Mouse (Mus musculus): ENCODE results near the gene Hnrnpl. TPM values are rescaled to one million over a fixed set of nuclear protein-coding genes. Genes with fewer than 3 reads are reported as not detected.

The Hnrnpl gene
- total and polyA plus RNA-seq, 3 experiments = 296 to 645 (median 371) TPM

DNA sequence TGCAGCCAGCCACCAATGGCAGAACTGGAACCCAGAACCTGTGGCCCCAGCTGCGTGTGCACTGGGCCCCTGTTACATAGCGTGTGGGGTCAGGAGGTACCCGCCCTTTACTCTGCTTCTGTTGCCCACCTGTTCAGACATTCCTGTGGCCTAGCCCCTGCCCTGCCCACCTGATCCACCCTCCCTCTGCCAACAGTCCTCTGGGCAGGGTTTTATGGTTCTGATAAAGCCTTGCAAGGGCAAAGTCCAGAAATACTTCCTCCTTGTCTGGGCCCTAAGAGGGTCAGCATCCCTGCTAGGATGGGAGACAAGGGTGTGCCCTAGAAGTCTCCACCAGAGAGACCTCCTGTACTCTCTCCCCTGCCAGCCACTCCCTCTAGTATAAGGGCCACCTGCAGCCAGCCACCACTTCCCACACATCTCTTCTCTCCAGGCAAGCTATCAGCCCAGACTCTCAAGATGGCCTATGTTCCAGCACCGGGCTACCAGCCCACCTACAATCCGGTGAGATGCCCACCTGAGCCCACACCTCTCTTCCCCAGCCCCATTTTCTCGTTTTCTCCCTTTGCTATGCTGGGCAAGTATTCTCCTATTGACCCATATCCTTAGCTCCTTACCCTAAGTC, 25.5 kb downstream of the Hnrnpl start, which contains the start of gene Lgals4:
Gene Lgals4, plus strand, starts transcription at position 132 of the 625 bp plus-strand sequence.
- dilution Hi-C loops (cut with MboI; ENCODE audit: extremely low pct_ligation_motif_present, extremely low pct_unique_long_range_greater_than_20kb, low sequenced_read_pairs) (no loop called here), in situ Hi-C loops (cut with MboI; ENCODE audit: low pct_ligation_motif_present, low pct_unique_long_range_greater_than_20kb, low sequenced_read_pairs) (no loop called here)
- no peak within 1 kb of the TSS for H3K9ac ChIP-seq (ENCODE audit: insufficient read depth, low read depth)
- H3K36me3 ChIP-seq (replicated peaks in 1 of 2; ENCODE audit: control insufficient read depth in 1 of 2, insufficient read depth in 1 of 2, low read length in 1 of 2) = peaks cover 30 to 71% of the 10 kb centered on the region in 2 experiments
- no peak within 1 kb of the TSS for H3K4me3 ChIP-seq (replicated peaks in 1 of 3; ENCODE audit: low read depth in 2 of 3, low read length in 2 of 3, poor library complexity in 1 of 3)
- no peak for DNase-seq (ENCODE audit: extremely low read depth)
- TF ChIP-seq RAD21 (IDR thresholded peaks at IDR 0.05; ENCODE audit: low read depth, low read length) (no peak), BHLHE40 (IDR thresholded peaks at IDR 0.05; ENCODE audit: low read depth, low read length) (no peak), JUN (IDR thresholded peaks at IDR 0.05; ENCODE audit: insufficient read depth, low read depth, low read length) (no peak), SIN3A (IDR thresholded peaks at IDR 0.05; ENCODE audit: low read length) (no peak)
- no peak within 1 kb of the TSS for H3K27ac ChIP-seq (ENCODE audit: insufficient read depth, low read depth)
- H3K79me2 ChIP-seq (replicated peaks; ENCODE audit: control insufficient read depth, extremely low read depth, insufficient read depth, poor library complexity, severe bottlenecking) = no peaks in the 10 kb centered on the region
- peaks cover 3 to 15% of the 10 kb centered on the region in 2 experiments; a peak in 3 of 4 replicates for H3K4me1 ChIP-seq (ENCODE audit: control insufficient read depth in 1 of 2, insufficient read depth in 2 of 2)
- peaks cover 11% of the 10 kb centered on the region for H3K9me3 ChIP-seq (replicated peaks; ENCODE audit: low read length)
- H3K4me2 ChIP-seq (ENCODE audit: insufficient read depth, low read depth, poor library complexity, severe bottlenecking) = no peak within 1 kb of the TSS
- no peaks in the 10 kb centered on the region for H3K27me3 ChIP-seq (replicated peaks)

DNA sequence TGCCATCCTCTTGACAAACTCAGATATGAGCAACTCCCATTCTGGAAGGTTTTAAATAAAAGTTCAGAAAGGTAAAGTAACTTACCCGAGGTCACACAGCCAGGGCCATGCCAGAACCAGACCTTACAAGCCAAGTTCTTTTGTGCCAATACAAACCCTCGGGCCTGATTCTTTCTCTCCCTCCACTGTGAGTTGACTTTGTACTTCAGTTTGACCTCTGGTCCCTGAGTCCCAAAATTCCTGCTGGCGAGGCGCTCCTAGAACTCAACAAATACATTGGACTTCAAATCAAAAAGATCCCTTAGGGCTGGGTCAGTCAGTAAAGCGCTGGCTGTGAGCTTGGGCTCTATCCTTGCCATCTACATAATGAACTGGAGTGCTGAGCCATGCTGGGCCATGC, 28.6 kb downstream of the Hnrnpl start:
- Histone ChIP-seq H3K9me3 (replicated peaks; ENCODE audit: low read length) (no peaks in the 10 kb centered on the region), H3K36me3 (replicated peaks in 1 of 2; ENCODE audit: control insufficient read depth in 1 of 2, insufficient read depth in 1 of 2, low read length in 1 of 2) (peaks cover 7 to 69% of the 10 kb centered on the region in 2 experiments), H3K27me3 (replicated peaks) (no peaks in the 10 kb centered on the region), H3K4me3 (replicated peaks in 1 of 3; ENCODE audit: low read depth in 2 of 3, low read length in 2 of 3, poor library complexity in 1 of 3) (no peak overlapping the region), H3K9ac (ENCODE audit: insufficient read depth, low read depth) (no peak overlapping the region), H3K4me2 (ENCODE audit: insufficient read depth, low read depth, poor library complexity, severe bottlenecking) (no peak overlapping the region), H3K27ac (ENCODE audit: insufficient read depth, low read depth) (no peak overlapping the region), H3K79me2 (replicated peaks; ENCODE audit: control insufficient read depth, extremely low read depth, insufficient read depth, poor library complexity, severe bottlenecking) (no peaks in the 10 kb centered on the region), H3K4me1 (ENCODE audit: control insufficient read depth in 1 of 2, insufficient read depth in 2 of 2) (peaks cover 0 to 9% of the 10 kb centered on the region in 2 experiments; a peak in 2 of 4 replicates)
- DNase-seq (ENCODE audit: extremely low read depth) = no peak
- dilution Hi-C loops (cut with MboI; ENCODE audit: extremely low pct_ligation_motif_present, extremely low pct_unique_long_range_greater_than_20kb, low sequenced_read_pairs) (no loop called here), in situ Hi-C loops (cut with MboI; ENCODE audit: low pct_ligation_motif_present, low pct_unique_long_range_greater_than_20kb, low sequenced_read_pairs) (no loop called here)
- TF ChIP-seq BHLHE40 (IDR thresholded peaks at IDR 0.05; ENCODE audit: low read depth, low read length) (no peak), NELFE (IDR thresholded peaks at IDR 0.05; ENCODE audit: low read depth, low read length) (no peak), HCFC1 (IDR thresholded peaks at IDR 0.05; ENCODE audit: low read depth, low read length) (no peak), IRF4 (IDR thresholded peaks at IDR 0.05; ENCODE audit: low read depth, low read length) (no peak), RAD21 (IDR thresholded peaks at IDR 0.05; ENCODE audit: low read depth, low read length) (no peak), MAZ (IDR thresholded peaks at IDR 0.05; ENCODE audit: low read depth, low read length) (no peak), ZC3H11A (IDR thresholded peaks at IDR 0.05; ENCODE audit: low read depth, low read length) (no peak), JUND (conservative IDR thresholded peaks at IDR 0.05; ENCODE audit: low read depth, low read length) (no peak), CTCF (conservative IDR thresholded peaks at IDR 0.05 in 1 of 2, IDR thresholded peaks at IDR 0.05 in 1 of 2; ENCODE audit: low read depth in 2 of 2, low read length in 2 of 2) (no peak), JUN (IDR thresholded peaks at IDR 0.05; ENCODE audit: insufficient read depth, low read depth, low read length) (no peak), MAFK (IDR thresholded peaks at IDR 0.05; ENCODE audit: insufficient replicate concordance, low read length) (no peak)

GRCm38 (mm10) chr7:28838331-28838730, 30.0 kb downstream of the Hnrnpl start:
- Histone ChIP-seq H3K36me3 (replicated peaks in 1 of 2; ENCODE audit: control insufficient read depth in 1 of 2, insufficient read depth in 1 of 2, low read length in 1 of 2) (peaks cover 5 to 62% of the 10 kb centered on the region in 2 experiments), H3K4me2 (ENCODE audit: insufficient read depth, low read depth, poor library complexity, severe bottlenecking) (no peak overlapping the region), H3K4me1 (ENCODE audit: control insufficient read depth in 1 of 2, insufficient read depth in 2 of 2) (no peaks in the 10 kb centered on the region), H3K9me3 (replicated peaks; ENCODE audit: low read length) (no peaks in the 10 kb centered on the region), H3K9ac (ENCODE audit: insufficient read depth, low read depth) (no peak overlapping the region), H3K27me3 (replicated peaks) (no peaks in the 10 kb centered on the region), H3K4me3 (replicated peaks in 1 of 3; ENCODE audit: low read depth in 2 of 3, low read length in 2 of 3, poor library complexity in 1 of 3) (no peak overlapping the region), H3K27ac (ENCODE audit: insufficient read depth, low read depth) (no peak overlapping the region), H3K79me2 (replicated peaks; ENCODE audit: control insufficient read depth, extremely low read depth, insufficient read depth, poor library complexity, severe bottlenecking) (no peaks in the 10 kb centered on the region)
- DNase-seq (ENCODE audit: extremely low read depth) = no peak
- in situ Hi-C loops (cut with MboI; ENCODE audit: low pct_ligation_motif_present, low pct_unique_long_range_greater_than_20kb, low sequenced_read_pairs) (no loop called here), dilution Hi-C loops (cut with MboI; ENCODE audit: extremely low pct_ligation_motif_present, extremely low pct_unique_long_range_greater_than_20kb, low sequenced_read_pairs) (no loop called here)
- TF ChIP-seq KAT2A (IDR thresholded peaks at IDR 0.05; ENCODE audit: insufficient replicate concordance, low read length) = no peak
- no peak for TF ChIP-seq BHLHE40 (IDR thresholded peaks at IDR 0.05; ENCODE audit: low read depth, low read length)

Measured in CH12.LX (cell line).